Mouse (Mus musculus): Measurements from ENCODE around the gene Gm17361. TPM values are rescaled to one million over a fixed set of nuclear protein-coding genes. Genes with fewer than 3 reads are reported as not detected.
"Not testable (repeated sequence)": the region's sequence is repeated elsewhere in the genome, so short reads cannot be mapped to it uniquely, and the experiment has no call there.

Gene Gm17361
- total RNA-seq (2021): not detected

- DNase-seq (ENCODE audit: extremely low spot score in 1 of 2, low spot score in 1 of 2): not testable (repeated sequence)
These were observed at the start of gene Gm17361 for GRCm38 (mm10) chrX:125003863-125004262. Gene Gm17361, plus strand, starts transcription at chrX:125004163.

Data from layer of hippocampus, postnatal 25 days (tissue).